Mouse (Mus musculus): Measurements from ENCODE around the gene Nkrf.

The Nkrf gene

DNA sequence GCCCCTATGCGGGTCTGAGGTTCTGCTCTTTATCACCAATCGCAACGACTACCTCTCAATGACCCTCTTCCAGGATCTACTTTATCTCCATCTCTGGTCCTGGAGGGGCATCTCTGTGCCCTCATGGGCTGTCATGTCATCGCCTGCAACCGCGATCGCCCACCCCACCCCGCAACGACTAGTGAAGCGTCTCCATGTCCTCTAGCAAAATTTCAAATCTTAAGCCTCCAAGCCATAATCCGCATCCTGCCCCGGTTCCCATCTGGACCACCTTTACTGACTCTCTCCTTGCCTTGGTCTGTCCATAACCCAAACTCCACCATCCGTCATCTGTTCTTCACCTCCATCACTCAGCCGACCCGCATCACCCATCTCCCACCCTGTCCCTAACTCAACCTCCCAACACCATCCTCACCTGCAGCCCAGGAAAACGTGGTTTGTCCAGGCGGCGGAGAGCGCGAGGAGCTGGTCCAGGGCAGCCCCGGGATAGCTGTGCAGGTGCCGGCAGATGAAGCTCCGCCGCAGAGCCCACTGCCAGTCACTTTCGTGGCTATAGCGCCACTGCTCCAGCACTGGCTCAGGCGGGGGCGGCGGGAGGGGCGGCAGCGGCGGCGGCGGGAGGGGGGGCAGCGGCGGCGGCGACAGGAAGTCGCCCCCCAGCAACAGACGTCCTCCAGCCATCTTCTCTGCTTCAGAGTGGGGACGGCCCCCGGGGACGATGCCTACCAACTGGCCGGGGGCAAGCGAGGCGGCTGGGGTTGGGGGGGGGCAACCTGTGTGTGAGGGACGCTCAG, at the start of gene Nkrf:
Gene Nkrf, minus strand, starts transcription at position 579 of the 794 bp plus-strand sequence.
- DNase-seq: no peak

DNA sequence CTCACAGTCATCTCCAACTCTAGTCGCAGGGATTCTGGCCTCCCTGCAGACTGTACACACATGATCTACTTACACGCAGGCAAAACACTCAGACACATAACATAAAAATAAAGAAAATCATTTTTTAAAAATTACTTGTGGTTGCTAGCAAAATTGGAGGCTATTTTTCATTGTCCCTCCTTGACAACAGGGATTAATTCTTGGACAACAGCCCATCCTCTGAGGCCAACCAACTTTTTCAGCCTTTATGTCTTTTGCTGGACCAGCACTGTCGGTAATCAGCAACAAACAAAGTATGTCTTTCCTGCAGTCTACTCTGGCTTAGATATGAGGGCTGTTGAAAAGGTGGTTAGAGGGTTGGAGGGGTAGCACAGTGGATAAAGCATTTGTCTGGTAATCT, 38.4 kb upstream of the Nkrf start:
- no peak for DNase-seq

DNA sequence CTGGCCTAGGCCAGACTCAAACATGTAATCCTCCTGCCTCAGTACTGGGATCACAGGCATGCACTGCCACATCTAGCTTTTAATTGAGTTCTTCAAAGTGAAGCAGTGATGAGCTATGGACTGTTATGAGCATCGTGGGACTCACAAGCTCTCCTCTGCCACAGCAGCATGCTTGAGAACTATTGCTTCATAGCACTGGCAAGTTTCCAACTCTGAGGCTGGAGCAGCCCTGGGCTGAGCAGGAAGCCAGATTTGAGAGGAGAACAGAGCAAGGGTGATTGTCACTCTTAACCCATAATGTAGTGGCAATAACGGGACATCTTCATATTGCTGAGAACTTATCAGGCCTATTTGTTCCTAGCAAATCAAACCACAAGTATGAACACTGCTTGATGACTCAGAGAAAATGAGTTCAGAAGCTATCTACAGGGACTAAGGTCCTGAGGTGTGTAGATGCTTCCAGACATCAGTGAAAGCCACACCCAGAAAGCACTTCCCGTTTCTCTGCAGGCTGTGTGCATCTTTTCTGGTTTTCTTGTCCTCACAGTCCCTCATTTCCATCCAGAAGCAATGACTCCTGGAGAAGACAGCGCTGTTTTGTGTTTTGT, 37.2 kb upstream of the Nkrf start:
- DNase-seq: peak; percentile 81

DNA sequence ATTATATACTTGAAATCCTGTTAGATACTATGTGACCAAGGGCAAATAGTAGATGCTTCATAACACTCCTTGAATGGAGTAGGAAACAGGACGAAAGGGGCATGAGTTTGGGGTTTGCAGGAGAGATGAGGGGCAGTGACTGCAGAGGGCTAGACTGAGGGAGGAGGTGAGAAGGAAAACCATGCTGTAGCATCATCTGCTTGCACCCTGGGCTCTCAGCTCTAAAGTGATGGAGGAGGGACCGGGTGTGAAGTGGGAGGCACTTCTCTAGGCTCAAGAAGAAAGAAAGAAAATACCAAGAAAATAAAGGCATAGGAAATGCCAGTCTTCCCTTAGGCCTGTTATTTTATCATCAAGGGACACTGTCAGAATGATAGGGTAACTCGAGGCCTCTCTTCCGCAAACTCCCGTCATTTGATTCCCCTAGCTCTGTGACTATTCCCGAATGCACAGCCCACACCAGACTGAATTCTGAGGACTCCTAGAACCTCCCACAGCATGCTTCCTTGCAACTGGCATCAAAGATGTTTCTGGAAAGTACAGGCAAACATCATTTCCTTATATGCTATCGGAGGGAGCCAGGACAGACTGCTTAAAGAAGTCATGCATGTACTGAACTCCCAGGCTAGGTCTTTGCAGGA, 32.7 kb upstream of the Nkrf start:
- no peak for DNase-seq

DNA sequence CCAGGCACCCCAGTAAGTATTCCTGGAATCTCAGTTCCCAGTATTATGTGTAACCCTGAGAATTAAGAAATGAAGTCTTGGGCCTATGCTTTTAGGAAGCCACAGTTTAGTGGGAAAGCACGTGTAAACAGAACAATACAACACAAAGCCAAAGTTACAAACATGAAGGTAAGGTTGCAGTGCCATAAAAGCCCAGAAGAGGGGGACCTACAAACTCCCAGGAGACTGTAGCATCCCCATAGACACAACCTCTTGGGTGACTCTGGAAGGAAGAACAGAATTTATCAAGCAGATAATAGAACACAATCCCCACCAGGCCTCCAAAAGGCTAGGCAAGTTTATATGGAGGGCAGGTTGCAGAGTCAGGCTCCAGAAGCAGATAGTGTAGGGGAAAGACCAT, 27.9 kb upstream of the Nkrf start:
- DNase-seq: peak; percentile 27

DNA sequence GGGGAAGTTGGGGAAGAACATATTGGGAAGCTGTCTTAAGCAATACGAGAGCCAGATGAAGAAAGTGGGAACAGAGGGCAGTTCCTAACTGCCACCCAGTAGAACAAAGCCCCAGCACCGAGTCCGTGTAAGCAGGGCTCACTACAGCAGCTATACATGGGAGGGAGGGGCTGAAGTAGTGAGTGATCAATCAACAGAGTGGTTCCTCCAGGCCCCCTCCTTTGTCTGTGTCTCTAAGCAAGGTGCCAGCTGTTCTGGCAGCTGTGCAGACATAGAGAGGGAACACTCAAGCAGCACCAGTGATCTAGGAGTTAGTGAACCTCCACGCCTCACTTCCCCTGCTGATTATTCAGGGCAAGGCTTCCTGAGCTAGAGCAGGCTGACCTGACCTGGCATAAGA, 27.0 kb upstream of the Nkrf start:
- no peak for DNase-seq

DNA sequence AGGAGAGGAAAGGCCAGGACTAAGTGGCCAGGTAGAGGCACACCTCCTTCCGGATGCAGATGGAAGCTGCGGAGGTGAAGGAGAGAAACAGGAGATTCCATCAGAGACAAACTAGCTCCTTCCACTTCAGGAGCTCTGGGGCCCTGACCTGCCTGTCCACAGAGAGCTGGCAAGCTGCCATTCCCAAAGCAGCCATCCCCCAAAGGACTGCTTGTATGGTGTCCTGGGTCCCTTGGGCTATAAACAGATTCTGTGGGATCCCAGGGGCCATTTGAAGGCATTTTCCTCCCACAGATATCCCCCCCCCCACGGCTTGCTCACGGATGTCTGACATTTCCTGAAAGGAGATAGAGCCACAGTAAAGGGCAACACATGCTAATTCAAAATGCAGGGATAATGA, 26.1 kb upstream of the Nkrf start:
- no peak for DNase-seq

DNA sequence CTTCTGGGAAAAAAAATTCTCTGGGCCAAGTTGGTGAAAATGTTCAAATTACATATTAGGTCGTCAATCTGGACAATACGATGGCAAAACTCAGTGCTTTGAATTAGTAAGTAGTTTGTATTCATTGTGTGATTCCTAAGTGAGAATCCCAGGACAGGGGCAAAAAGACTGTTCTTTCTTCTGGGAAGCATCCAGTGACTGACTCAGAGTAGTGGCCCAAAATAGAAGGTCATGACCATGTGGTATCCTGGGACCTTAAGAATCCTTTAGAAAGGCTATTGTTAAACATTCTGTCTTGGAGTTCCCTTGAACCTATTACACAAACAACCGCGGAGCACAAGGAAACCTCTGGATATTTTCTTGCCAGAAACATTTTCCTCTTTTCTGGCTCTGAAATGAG, 18.6 kb upstream of the Nkrf start:
- no peak for DNase-seq

DNA sequence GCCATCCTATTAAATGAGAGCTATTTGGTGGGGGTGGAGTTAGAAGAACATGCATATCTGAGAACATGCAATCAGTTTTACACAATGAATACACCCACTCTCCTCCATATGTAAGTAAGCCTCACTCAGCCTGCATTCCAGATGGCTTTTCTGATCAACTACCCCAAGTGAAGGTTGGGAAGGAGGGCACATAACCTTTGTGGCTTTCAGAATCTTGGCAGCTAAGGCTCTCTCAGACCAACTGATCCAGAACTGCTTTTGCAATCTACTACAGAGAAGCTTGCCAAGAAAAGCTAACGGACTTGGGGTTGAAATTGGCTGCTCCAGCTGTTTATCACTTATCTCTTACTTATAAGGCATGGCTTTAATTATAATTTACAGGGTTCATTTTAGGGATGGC, 15.1 kb upstream of the Nkrf start:
- no peak for DNase-seq

DNA sequence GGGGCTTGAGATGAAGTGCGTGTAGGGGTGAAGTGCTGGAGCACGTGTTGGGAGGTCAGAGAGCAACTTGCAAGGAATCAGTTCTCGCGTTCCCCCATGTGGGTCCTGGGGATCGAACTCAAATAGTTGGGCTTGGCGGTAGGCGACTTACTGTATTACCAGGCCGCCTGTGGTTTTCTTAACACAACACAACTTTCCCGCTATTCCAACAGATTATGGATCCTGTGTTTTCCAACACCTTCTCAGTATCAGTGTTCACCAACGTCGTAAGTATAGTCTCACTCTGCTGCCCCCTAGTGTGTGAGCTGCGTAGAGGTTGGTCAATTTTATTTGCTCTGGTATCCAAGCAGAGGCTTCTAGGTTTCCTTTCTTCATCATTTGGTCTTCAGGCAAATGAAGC, 8.6 kb upstream of the Nkrf start:
- peak; percentile 63 for DNase-seq

DNA sequence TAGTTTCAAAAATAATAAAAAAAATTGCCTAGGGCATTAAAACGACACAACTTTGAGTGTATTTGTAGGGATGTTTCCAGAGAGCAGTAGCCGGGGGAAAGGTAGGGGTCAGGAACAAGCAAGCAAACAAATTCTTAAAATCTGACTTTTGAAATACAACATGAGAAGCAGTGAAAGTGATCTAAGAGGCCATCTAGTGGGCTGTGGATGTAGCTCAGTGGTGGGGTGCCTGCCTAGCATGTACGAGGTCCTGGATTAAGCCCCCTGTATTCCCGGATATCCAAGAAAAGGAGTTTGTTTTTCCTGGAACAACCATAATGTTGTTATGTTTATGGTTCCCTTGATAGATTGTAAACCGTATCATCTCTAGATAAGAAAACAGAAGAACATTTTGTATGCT, 3.8 kb upstream of the Nkrf start:
- DNase-seq: no peak

DNA sequence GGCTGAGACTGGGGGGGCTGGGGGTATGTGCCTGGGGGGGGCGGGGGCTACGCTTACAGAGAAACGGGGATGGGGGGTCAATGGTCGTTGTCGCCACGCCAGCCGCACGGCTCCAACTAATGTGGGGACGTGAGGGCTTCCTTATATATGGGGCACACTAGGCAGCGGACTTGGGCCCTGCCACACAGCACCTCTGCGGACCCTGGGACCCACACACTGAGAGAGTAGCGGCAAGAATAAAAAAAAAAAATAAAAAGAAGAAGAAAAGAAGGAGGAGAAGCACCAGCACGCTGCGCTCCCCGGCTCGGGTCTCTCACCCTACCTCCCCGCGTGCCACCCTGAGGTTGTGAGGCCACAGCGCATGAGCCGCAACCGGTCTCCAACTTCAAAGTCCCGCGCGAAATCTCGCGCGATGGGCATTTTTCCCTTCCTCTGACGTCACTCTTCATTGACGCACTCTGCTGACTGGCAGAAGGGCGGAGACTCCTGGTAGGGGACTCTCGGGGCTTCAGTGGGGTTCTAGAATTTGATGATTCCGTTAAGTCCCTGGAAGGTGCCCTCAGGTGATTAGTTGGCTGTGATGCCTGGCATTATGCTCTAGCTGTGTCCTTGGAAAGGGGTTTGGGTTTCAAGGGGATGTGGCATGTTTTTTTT, 543 bp upstream of the Nkrf start:
- peak; percentile 96 for DNase-seq

DNA sequence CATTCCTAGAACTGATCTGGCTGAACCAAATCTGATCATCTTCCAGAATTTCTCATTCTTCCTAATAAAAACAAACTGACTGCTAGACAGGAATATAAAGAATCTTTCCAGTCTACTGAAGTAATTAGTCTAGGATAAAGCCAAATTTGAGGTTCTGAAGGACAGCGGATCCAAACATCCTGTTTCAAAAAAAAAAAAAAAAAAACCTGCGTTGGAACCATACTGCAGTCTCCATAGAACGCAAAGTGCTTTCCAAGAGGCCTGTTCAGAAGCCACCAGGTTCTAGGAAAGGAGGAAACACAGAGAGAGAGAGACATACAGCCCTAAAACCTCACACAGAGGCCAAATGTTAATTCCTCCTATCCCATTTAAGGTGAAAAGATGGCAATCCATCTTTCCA, 1.0 kb downstream of the Nkrf start:
- no peak for DNase-seq

DNA sequence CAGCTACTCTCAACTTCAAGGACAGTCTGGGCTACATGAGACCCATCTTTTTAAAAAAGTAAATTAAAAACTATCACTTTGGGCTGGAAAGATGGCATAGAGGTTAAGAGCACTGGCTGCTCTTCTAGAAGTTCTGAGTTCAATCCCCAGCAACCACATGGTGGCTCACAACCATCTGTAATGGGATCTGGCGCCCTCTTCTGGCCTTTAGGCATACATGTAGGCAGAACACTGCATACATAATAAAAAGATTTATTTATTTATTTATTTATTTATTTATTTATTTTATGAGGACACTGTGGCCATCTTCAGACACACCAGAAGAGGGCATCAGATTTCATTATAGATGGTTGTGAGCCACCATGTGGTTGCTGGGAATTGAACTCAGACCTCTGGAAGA, 3.8 kb downstream of the Nkrf start:
- peak; percentile 41 for DNase-seq

DNA sequence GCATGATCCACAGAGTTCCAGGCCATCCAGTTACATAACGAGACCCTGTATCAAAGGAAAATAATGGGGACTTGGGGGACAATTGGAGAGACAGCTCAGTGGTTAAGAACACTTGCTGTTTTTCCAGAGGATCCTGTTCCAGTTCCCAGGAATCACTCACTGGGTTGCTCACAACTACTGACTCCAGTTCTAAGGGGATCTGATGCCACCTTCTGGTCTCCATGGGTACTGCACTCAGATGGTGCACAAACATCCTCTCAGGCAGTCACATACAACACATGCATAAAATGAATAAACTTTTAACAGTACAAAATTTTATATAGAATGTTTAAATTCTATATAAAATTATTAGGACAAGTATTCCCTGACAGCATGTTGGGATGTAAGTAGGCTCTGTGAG, 18.0 kb downstream of the Nkrf start:
- DNase-seq: peak; percentile 15

DNA sequence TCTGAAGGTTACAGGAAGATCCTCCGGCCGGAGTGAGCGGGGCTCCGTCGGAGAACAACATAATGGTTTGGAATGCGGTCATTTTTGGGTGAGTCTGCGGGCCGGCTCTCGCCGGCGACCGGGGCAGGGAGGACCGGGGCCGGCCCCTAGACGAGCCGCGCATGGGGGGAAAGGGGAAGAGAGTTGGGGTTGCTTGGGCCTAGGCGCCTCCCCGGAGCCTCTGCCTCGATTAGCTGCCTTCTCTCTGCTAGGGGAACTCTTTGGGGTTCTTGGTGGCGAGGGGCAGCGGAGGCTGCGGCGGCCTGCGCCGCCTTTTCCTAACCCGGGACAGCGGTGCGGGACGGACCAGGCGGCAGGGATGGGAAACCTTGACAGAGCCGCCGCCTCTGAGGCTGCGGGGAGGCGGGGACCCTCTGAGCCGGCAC, 28.0 kb downstream of the Nkrf start:
- DNase-seq: no peak

DNA sequence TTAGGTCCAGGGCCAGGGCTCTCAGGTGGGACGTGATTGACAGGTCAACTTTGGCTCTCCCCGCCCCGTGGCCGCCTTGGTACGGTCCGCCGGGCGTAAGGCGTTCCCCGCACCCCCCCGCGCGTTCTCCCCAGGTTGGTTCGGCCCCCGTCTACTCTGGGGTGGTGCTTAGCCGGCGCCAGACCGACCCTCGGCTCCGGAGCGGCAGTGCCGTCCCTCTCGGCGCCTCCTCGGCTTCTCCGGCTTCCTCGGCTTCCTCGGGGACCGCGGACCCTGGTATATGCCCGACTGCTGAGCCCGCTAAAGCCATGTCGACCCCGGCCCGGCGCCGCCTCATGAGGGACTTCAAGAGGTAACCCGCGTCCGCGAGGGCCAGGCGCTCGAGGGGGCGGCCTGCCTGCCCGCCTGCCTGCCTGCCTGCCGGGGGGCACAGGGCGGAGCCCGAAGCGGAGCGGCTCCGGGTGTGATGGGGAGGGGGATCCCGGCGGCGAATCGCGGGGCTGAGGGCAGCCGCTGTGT, 28.5 kb downstream of the Nkrf start:
- peak; percentile 93 for DNase-seq

DNA sequence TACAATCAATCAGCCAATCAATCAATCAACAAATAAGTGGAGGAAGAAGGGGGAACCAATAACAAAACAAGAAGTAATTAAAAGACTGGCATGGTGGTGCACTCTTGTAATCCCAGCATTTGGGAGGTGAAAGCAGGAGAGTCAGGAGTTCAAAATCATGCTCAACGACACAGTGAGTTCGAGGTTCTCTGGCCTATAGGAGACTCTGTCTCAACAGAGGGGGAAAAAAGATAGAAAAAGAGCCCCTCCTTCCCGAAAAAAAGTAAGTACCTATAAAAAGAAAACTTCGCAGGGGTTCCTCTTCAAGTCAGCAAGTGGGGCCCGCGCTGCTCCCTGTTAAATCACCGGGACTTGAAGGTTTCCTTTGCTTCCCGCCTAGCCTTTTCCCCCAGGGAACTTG, 28.9 kb downstream of the Nkrf start, which contains the start of the genes Ube2a and C330007P06Rik:
Gene Ube2a, plus strand, starts transcription at position 136 of the 400 bp plus-strand sequence.
Gene C330007P06Rik, minus strand, starts transcription at position 347 of the 400 bp plus-strand sequence.
- DNase-seq: no peak

DNA sequence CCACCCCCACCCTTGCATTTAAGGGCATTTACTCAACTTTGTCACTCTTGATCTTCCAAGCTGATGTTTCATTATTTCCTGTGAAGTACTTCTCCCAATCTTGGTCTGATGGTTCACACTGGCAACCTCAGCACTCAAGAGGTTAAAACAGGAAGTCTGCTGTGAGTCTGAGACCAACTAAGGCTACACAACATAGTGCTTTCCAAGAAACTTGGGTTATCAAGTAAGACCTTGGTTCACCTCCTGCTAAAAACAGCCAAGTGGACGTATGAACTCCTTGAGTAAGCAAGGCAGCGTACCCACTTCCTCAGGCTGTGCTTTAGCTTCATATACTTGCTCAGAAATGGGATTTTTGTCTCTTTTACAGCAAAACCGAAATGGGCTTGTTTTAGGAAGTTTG, 32.3 kb downstream of the Nkrf start:
- peak; percentile 3 for DNase-seq

DNA sequence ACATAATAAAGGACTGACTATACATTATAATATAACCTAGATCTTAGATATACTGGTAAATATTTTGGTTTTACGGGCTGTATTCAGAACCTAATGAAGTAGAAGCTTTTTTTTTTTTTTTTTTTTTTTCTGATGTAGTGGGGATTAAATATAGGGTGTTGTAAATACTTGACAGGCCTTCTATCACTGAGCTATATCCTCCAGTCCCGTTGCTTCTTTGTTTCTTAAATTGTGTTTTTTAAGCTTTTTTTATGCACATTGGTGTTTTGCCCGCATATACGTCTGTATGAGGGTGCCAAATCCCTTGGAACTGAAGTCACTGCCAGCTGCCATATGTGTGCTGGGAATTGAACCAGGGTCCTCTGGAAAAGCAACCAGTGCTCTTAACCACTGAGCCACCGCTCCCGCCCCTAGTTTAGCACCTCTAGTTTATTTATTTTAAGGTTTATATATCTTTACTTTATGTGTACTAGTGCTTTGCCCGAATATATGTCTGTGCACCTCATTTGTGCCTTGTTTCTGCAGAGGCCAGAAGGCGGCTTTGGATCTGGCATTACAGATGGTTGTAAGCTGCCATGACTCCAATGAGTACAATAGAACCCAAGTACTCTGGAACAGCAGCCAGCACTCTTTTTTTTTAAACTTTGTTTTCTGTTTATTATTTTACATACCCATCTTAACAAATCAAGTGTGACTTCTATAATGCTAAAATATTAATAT, 37.9 kb downstream of the Nkrf start:
- DNase-seq: no peak

DNA sequence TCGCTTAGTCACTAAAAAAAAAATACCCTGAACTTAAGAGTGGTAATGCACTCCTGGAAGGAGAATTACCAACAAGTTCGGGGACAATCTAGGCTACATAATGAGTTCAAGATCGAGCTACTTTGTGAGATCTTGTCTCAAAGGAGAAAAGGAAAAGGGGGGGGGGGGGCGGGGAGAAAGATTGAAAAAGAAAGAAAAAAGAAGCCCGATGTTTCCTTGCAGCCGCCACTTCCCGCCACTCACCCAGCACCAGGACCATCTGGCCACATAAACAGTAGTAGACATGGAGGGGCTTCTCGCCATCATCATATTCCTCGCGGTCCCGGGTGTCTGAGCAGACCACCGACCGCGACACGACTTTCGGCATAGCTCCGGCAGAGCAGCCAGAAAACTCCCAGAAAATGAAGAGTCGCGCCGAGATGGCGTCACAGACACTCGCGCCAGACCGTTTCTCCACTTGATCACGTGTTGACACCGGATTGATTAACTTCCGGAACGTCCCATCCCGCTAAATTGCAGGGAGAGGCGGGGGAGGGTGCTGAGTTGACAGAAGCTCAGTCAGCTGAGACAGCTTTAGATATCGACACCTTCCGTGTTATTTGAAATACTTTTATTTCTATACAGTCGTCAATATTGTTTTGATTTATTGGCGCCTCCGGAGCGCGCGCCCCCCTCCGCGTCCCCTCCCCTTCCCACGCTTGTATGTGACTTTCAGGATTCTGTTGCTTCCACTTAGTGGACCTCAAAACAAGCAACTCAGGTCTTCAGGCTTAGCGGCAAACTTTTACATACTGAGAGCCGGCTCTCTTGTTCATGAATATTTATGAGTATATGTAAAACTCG, 38.7 kb downstream of the Nkrf start:
- peak; percentile 91 for DNase-seq

DNA sequence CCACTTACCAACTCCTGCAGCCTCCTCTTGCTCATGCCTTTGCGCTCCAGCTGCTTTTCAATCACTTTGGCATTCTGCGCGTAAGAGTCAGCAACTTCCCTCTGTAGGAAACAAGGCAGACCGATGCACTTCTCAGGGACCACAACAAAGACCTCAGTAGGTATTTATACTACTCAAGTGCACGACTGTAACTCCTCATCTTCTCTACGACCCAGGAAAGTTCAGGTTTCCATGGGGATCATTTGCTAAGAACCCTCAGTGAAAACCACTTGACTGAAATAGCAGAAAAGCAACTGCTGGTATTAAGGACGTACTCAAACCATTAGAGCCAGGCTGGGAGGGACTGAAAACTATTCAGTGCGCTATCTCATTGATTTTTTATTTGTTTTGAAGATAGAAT, 50.1 kb downstream of the Nkrf start:
- DNase-seq: peak; percentile 33
